Mouse (Mus musculus) MEL (cell line): ENCODE data around the gene Pik3cd.

Source experiments
- CTCF ChIP-seq, 3 experiments: IDR thresholded peaks in 2 of 3; conservative IDR thresholded peaks in 1 of 3; 2 replicates each; pipeline ENCODE4 v1.5.1; 2011 to 2012; ENCODE audit warnings: low read length in 3 of 3, low read depth in 2 of 3, mild to moderate bottlenecking in 2 of 3, improper control_type of control experiment in 1 of 3, inconsistent platforms in 1 of 3, mixed read lengths in 1 of 3, moderate library complexity in 1 of 3; ENCODE audit not compliant: control insufficient read depth in 1 of 3, insufficient read depth in 1 of 3, poor library complexity in 1 of 3, severe bottlenecking in 1 of 3
- GABPA ChIP-seq: IDR thresholded peaks from 2 replicates; pipeline ENCODE4 v1.6.1; 2012; ENCODE audit warnings: low read depth, mild to moderate bottlenecking, inconsistent platforms, low read length, improper control_type of control experiment, moderate library complexity
- ZMIZ1 ChIP-seq: IDR thresholded peaks from 2 replicates; pipeline ENCODE4 v1.6.1; 2012; ENCODE audit warnings: low read depth, mild to moderate bottlenecking, inconsistent platforms, low read length, improper control_type of control experiment, moderate library complexity

DNA sequence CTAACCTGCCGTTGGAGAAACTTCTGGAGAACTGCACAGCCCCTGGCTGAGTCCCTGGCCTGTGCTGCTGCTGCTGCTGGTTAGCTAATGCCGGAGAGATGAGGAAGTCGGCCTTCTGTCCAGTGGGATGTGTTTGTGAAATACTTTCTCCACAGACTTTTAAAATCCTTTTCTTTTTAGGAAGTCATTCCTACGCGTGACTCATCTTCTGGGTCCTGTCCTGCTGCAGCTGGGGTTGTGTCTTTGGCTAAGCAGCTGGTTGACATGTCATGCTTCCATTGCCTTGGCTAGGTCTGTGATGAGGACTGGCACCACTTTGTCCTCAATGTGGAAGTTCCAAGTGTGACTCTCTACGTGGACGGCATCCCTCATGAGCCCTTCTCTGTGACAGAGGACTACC is 64.4 kb downstream of the Pik3cd start:
- TF ChIP-seq GABPA (no peak), ZMIZ1 (no peak), CTCF (IDR thresholded peaks at IDR 0.05 in 2 of 3, conservative IDR thresholded peaks at IDR 0.05 in 1 of 3; ENCODE audit: control insufficient read depth in 1 of 3, insufficient read depth in 1 of 3, low read depth in 2 of 3, low read length in 3 of 3, poor library complexity in 1 of 3, severe bottlenecking in 1 of 3) (no peak)
